Mouse (Mus musculus) inflammation-experienced regulatory T-cells, adult 6 months (primary cell): ENCODE data around the gene Aldh8a1. TPM values are rescaled to one million over a fixed set of nuclear protein-coding genes. Genes with fewer than 3 reads are reported as not detected.

Source experiments
- ATAC-seq: one replicate; pipeline ENCODE4 v1.8.0; 2017
- polyA plus RNA-seq, 3 experiments: library from polyadenylated mRNA; unstranded; fragments of 100-300 nt; shearing (Covaris generic); gene quantifications; one replicate each; pipeline ENCODE4 v1.2.1; 2017

Aldh8a1 gene
- polyA plus RNA-seq = not detected

DNA sequence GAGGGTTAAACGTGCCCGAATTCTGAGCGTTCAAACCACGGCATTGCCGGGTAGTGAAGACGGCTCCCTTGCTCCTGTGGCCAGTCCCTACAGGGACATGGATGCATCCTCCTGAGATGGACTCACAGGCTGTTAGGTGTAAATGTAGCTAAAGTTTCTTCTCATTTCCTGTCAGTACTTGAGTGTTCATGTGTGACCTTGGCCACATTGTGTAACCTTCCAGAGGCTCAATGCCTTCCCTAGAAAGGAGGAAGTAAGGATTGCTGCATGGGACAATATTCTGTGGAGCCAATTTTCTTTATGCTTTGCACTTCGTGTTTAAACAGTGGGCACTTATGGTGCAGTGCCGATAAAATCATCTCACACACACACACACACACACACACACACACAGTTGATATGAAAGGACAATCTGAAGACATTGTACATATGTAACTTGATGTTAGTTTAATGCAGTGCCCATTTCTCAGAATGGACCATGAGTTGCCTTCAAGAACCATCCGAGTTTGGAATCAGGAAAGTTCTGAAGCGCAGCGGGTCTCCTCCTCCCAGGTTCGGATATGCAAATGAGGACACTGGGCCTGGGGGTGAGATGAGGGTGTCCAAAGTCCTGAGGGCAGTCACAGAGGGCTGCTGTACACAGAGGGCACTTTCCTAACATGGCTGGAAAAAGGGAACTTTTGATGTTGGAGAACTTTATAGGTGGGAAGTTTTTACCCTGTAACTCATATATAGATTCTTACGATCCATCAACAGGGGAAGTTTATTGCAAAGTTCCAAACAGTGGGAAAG lies at the start of gene Aldh8a1:
Gene Aldh8a1, plus strand, starts transcription at position 610 of the 792 bp plus-strand sequence.
- ATAC-seq = no peak

- ATAC-seq = peak; percentile 85
These were observed 49.4 kb upstream of the Aldh8a1 start for GRCm38 (mm10) chr10:21327605-21328135.

- ATAC-seq = no peak
These were observed 42.6 kb upstream of the Aldh8a1 start for GRCm38 (mm10) chr10:21334349-21335105.

- peak; percentile 76 for ATAC-seq
These were observed 41.6 kb upstream of the Aldh8a1 start for GRCm38 (mm10) chr10:21335534-21335933.

- ATAC-seq = no peak
These were observed 39.9 kb upstream of the Aldh8a1 start for GRCm38 (mm10) chr10:21337191-21337590.

- no peak for ATAC-seq
These were observed 35.4 kb upstream of the Aldh8a1 start for GRCm38 (mm10) chr10:21341706-21342105.

- ATAC-seq = no peak
These were observed 34.6 kb upstream of the Aldh8a1 start for GRCm38 (mm10) chr10:21342331-21343005.

DNA sequence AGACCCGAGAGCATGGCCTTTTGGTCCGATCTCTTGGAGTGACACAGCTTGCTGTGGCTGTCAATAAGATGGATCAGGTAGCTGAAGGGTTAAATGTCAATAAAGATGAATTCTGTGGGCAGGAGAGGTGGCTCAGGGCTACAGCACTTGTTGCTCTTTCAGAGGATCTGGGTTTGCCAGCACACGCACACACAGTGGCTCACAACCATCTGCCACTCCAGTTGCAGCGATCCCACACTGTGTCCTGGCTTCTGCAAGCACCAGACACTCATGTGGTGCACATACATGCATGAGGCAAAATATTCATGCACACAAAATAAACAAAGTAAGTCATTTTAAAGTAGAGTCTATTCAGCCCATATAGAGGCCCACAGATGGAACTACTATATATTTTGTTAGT lies 29.8 kb upstream of the Aldh8a1 start:
- no peak for ATAC-seq

DNA sequence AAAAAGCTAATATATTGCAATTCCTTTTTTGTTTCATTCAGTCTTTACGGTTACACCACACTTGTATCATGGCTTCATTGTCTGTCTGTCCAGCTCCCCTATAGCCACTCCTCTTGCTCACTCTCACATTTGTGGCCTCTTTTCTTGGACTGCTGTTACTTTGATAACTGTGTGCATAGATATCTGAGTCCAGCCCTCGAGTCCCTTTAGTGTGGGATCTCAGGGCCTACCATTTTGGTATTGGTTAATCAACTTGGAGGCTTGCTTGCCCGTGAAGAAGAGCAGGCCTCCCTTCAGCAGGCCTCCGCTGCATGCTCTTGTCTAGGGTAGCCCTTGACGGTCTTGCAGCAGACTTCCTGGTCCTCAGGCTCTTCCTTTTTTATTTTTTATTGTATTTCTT lies 27.6 kb upstream of the Aldh8a1 start:
- ATAC-seq = no peak

GRCm38 (mm10) chr10:21349946-21350345 lies 27.1 kb upstream of the Aldh8a1 start:
- ATAC-seq = no peak

DNA sequence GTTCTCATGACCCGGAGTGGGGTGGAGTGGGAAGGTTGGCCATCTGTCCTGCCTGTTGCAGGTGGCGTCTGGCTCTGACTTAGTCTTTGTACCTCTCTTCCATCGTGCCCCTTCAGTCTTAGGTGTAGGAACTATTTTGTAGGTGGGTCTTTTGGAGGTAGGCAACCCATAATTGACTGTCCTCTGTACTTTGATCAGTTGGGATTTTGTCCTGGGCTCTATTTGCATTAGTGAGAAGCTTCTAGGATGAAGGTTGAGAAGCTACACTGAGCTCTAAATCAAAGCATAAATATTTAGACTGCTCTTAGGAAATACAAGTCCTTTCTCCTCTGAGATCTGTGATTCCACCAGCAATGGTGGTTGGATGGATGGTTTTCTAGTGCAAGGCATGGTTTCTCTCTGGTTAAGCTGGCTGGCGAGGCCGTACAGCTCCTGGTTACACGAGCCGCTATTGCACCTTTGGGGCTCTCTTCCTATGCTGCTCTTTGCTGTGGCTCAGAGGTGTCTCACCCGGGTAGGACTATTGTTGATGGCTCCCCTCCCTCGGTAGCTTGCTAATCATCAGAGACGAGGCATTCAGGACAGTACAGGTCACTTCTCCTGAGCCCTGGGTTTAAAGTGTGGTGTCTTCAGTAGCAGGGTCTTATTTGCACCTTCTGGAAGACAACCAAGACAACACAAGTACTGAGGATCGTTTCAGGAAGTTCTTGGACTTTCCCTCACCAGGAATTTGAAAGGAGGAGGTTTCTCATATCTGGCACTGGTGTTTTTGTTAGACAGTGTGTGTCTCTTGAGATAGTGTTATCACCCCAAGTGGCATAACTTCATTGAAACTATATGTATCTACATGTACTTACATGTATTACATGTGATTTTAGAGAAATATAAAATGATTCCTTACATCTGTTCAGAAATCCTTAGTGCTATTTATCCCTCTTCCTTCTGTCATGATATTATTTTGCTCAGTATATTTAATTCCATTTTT lies 26.3 kb upstream of the Aldh8a1 start:
- no peak for ATAC-seq

DNA sequence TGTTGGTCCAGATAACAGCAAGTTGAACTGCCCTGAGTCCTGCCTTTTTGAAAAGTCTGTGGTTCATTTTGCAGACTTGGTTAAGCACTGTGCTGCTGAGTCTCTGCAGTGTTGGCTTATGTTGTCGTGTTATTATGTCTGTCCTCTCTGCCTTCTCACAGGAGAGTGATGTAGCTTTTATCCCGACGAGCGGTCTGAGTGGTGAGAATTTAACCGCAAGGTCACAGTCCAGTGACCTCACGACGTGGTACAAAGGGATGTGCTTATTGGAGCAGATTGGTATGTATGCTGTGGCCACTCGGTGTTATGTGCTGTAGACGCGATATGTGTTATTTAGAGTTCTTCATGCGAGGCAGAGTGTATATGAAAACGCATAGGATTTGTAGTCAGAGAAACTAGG lies 25.3 kb upstream of the Aldh8a1 start:
- ATAC-seq = no peak

GRCm38 (mm10) chr10:21353890-21354289 lies 23.2 kb upstream of the Aldh8a1 start:
- ATAC-seq = no peak

- no peak for ATAC-seq
These were observed 22.6 kb upstream of the Aldh8a1 start for GRCm38 (mm10) chr10:21354506-21354905.

DNA sequence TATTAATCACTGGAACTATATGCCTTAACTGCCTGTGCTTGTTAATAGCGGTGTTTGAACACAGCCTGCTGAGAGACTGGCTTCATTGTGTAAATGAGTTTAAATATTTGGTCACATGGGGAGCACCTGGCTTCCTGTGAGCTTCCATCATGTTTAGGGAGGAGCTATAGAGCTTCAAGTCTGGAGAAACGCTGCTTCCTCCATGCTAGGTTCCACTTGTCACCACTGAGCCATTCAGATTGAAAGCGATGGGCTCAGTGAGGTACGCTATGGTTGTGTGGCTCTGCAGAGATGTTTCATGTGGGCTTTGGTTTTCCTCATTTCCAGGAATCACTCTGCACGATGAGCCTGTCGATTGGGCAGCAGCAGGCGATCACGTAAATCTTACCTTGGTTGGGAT lies 19.1 kb upstream of the Aldh8a1 start:
- ATAC-seq = peak; percentile 76

- no peak for ATAC-seq
These were observed 18.0 kb upstream of the Aldh8a1 start for GRCm38 (mm10) chr10:21359086-21359485.

DNA sequence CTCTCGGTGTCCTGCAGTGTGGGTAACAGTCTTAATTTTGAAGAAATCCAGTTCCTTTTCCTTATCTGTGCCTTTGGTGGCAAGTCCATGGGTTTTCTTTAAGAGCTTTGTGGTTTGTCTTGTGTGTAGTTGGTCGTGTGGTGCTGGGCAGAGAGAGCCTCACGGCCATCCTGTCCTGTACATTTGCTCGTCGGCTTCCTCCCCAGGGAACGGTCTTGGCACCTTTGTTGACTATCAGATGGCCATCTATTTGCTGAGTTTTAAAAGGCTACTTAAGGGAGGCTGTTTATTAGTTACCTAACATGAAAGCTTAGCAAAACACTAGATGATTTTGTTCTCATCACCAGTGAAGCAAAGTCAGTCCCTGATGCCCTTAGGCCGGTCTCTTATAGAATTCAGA lies 15.2 kb upstream of the Aldh8a1 start:
- ATAC-seq = no peak

DNA sequence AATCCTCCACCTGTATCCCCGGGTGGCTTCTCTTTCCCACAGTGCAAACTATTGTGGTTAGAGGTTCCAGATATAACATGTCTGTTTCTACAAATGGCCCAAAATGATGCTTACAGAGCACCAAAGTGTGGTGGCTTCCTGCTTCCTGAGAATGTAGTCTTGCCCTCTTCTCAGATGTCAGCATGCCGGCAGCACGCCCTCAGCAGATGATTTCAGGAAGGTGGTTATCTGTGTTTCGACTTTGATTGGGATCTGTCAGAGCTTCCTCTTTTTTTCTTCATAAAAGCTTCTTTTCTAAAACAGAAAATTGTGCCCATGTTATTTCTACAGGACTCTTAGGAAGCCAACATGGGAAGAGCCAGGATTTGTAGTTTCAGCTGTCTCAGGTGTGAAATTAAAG lies 13.8 kb upstream of the Aldh8a1 start:
- peak; percentile 36 for ATAC-seq

DNA sequence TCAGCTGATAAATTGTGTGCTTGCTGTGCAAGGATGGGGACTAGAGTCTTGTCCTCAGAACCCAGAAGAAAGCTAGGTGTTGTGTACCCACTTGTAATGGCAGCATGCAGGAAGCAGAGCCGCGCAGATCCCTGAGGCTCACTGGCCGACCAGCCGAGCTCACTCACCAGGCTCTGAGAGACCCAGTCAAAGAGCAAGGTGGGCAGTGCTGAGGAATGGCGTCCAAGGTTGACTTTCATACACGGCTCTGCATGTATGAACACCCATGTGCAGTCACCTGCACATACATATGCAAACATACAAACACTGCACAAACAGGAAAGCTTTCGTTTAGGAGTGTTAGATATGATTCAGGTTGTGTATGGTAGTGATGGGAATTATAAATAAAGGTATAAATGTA lies 12.1 kb upstream of the Aldh8a1 start:
- ATAC-seq = no peak

GRCm38 (mm10) chr10:21365897-21366296 lies 11.2 kb upstream of the Aldh8a1 start:
- peak; percentile 54 for ATAC-seq

- ATAC-seq = peak; percentile 17
These were observed 10.6 kb upstream of the Aldh8a1 start for GRCm38 (mm10) chr10:21366471-21366870.

- no peak for ATAC-seq
These were observed 9.6 kb upstream of the Aldh8a1 start for GRCm38 (mm10) chr10:21367481-21367880.
